Mouse (Mus musculus) G1E (cell line): ENCODE data around the gene Mtrex. TPM values are rescaled to one million over a fixed set of nuclear protein-coding genes. Genes with fewer than 3 reads are reported as not detected.

ENCODE experiments used
- ATAC-seq: 2 replicates; pipeline ENCODE4 v1.8.0; 2016; ENCODE audit warnings: mild to moderate bottlenecking; ENCODE audit not compliant: insufficient number of reproducible peaks, poor library complexity, low FRiP score, severe bottlenecking; ENCODE audit errors: extremely low read depth
- DNase-seq: peaks from one replicate; pipeline ENCODE4 v3.0.0; 2012; ENCODE audit warnings: low spot score
- H3K27me3 ChIP-seq: 2 replicates; pipeline ENCODE4 v1.6.1; 2012; ENCODE audit warnings: mild to moderate bottlenecking, low read length, inconsistent platforms; ENCODE audit not compliant: insufficient read depth
- H3K36me3 ChIP-seq: replicated peaks from 2 replicates; pipeline ENCODE3; 2012; ENCODE audit warnings: mild to moderate bottlenecking, inconsistent platforms
- H3K4me1 ChIP-seq: 2 replicates; pipeline ENCODE4 v1.6.1; 2012; ENCODE audit warnings: low read depth, low read length, inconsistent platforms, mixed read lengths; ENCODE audit not compliant: insufficient read depth
- H3K4me3 ChIP-seq: 2 replicates; pipeline ENCODE4 v1.5.1; 2012; ENCODE audit warnings: low read depth, mild to moderate bottlenecking, inconsistent platforms, low read length, moderate library complexity, mixed read lengths
- H3K9me3 ChIP-seq: replicated peaks from 2 replicates; pipeline ENCODE4 v1.6.1; 2012; ENCODE audit warnings: inconsistent platforms
- CTCF ChIP-seq: IDR thresholded peaks from 2 replicates; pipeline ENCODE4 v1.5.1; 2012; ENCODE audit warnings: low read depth, low read length, inconsistent platforms, mixed read lengths
- GATA1 ChIP-seq: IDR thresholded peaks from 2 replicates; pipeline ENCODE4 v1.6.1; 2012; ENCODE audit warnings: borderline replicate concordance, low read length, inconsistent platforms, mixed read lengths
- GATA2 ChIP-seq: IDR thresholded peaks from 2 replicates; pipeline ENCODE4 v1.6.1; 2012; ENCODE audit warnings: low read depth, low read length, inconsistent platforms, borderline replicate concordance
- POLR2AphosphoS5 ChIP-seq: IDR thresholded peaks from 2 replicates; pipeline ENCODE4 v1.6.1; 2012; ENCODE audit warnings: low read depth, low read length, inconsistent platforms; ENCODE audit not compliant: insufficient replicate concordance
- TAL1 ChIP-seq: conservative IDR thresholded peaks from 2 replicates; pipeline ENCODE4 v1.6.1; 2012; ENCODE audit warnings: low read depth, low read length, inconsistent platforms, mixed read lengths
- polyA plus RNA-seq: library from polyadenylated mRNA; stranded (reverse); fragments of >175 nt; gene quantifications from 2 replicates; pipeline ENCODE4 v1.2.3, GENCODE M21; 2012
- total RNA-seq, 2 experiments: library from RNA; stranded (forward) in 1 of 2; stranded (reverse) in 1 of 2; fragments of 200-1000 nt in 1 of 2; fragments of >200 nt in 1 of 2; fragmentation: Nextera tagmentation in 1 of 2; gene quantifications; 2 replicates each; pipeline ENCODE4 v1.2.3; 2014 to 2017

Mtrex gene
- total and polyA plus RNA-seq, 3 experiments: 4.7 to 84.7 (median 71.1) TPM

DNA sequence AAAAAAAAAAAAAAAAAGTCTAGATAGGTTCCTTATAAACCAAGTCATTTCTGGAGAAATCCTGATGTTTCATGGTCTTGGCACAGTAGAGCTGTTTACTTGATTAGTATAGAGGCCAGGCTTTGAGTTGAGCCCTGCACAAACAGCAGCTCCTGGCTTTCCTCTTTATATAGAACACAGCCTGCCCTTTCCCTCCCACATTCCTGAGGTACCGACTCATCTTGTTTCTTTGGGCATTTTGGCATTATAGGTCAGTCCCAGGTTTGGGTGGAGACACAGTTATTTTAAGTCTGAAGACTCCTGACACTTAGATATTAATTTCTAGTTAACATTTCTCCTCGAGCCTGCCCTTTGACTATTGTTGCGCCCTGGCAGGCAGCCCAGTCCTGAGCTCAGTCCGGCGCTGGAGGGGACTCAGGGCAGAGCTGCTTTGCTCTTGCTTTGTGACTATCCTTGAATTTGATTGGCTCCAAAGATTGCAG lies 65.3 kb downstream of the Mtrex start:
- Histone ChIP-seq H3K4me1 (peaks cover 11% of the 10 kb centered on the region; the same call in 1 of the 2 replicates), H3K27me3 (no peaks in the 10 kb centered on the region), H3K9me3 (no peaks in the 10 kb centered on the region), H3K4me3 (no peak overlapping the region), H3K36me3 (peaks cover 77% of the 10 kb centered on the region)
- DNase-seq (no peak), ATAC-seq (no peak)
- TF ChIP-seq TAL1 (no peak), GATA1 (no peak), CTCF (no peak), GATA2 (no peak), POLR2AphosphoS5 (no peak)

GRCm38 (mm10) chr13:112860911-112861310 lies 66.3 kb downstream of the Mtrex start:
- no peaks in the 10 kb centered on the region for H3K27me3 ChIP-seq
- H3K36me3 ChIP-seq: peaks cover 69% of the 10 kb centered on the region
- no peak for DNase-seq
- no peak for ATAC-seq
- no peaks in the 10 kb centered on the region for H3K9me3 ChIP-seq
- H3K4me3 ChIP-seq: no peak overlapping the region
- H3K4me1 ChIP-seq: peaks cover 14% of the 10 kb centered on the region; the same call in 1 of the 2 replicates
- TF ChIP-seq TAL1 (no peak), GATA1 (no peak), GATA2 (no peak), CTCF (no peak), POLR2AphosphoS5 (no peak)

DNA sequence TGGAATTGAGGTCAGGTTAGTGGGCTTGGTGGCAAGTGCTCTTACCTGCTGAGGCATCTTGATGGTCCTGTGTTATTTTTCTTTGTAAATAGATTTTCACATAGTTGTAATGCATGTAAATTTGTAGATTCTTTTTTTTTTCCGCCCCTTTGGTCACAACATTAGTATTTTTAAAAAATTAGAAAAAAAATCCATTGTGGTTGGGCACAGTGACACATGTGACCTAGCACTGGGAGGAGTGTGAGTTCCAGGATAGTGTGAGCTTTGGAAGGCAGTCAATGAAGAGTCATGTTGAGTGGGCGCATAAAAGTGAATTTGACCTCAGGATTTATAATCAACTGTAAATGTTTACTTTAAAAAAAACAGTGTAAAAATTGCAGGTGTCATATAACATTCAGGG lies 66.8 kb downstream of the Mtrex start:
- no peak for TF ChIP-seq GATA2
- no peak for TF ChIP-seq POLR2AphosphoS5
- no peak for TF ChIP-seq TAL1
- no peak for TF ChIP-seq GATA1
- TF ChIP-seq CTCF: no peak
- H3K9me3 ChIP-seq: no peaks in the 10 kb centered on the region
- no peaks in the 10 kb centered on the region for H3K27me3 ChIP-seq
- no peak for ATAC-seq
- no peak for DNase-seq
- H3K36me3 ChIP-seq: peaks cover 64% of the 10 kb centered on the region
- no peak overlapping the region for H3K4me3 ChIP-seq
- H3K4me1 ChIP-seq: peaks cover 14% of the 10 kb centered on the region; the same call in 1 of the 2 replicates

DNA sequence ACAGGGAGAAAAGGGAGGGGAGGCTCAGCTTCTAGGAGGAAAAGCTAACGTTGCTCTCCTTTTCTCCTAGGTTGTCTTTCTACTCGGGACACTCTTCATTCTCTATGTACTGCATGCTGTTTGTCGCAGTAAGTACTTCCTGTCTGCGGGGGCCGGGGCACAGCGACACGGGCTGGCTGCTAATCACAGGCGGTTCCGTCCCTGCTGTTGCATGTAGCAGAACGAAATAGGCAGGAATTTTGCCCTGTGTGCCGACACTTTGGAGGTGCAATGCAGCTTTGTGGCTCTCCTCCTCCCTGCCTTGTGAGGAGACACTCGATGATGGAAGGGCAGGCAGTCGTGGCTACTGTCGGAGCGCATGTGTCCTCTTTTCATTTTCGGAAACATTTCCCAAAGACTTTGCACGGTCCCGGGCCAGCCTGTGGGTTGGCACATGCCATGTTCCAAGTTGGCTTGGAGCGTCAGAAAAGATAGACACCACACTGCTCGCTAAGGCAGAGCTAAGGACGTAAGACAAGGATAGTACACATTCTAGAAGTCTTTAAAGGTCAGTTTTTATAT lies 67.5 kb downstream of the Mtrex start:
- peaks cover 57% of the 10 kb centered on the region for H3K36me3 ChIP-seq
- ATAC-seq: no peak
- H3K4me1 ChIP-seq: peaks cover 14% of the 10 kb centered on the region; the same call in 1 of the 2 replicates
- DNase-seq: no peak
- H3K4me3 ChIP-seq: no peak overlapping the region
- TF ChIP-seq POLR2AphosphoS5 (no peak), GATA1 (no peak), CTCF (no peak), GATA2 (no peak), TAL1 (no peak)
- no peaks in the 10 kb centered on the region for H3K27me3 ChIP-seq
- no peaks in the 10 kb centered on the region for H3K9me3 ChIP-seq

DNA sequence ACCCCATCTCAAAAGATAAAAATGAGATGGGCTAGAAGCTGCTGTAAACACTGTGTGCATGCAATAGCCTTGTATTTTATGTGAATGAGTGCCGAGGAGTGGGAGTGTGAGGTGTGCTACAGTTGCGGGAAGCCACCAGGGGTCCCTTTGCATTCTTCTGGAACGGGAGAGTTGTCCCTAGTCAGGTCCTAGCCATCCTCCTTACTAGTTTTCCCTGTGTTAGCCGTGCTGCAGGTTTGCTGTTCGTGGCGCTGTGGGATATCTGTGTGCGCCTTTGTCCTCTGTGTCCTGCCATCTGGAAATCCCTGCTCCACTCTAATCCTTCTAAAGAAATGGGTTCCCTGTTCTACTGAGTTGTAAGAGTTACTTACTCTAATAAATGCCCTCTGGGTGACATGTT lies 69.3 kb downstream of the Mtrex start:
- TF ChIP-seq POLR2AphosphoS5 (no peak), GATA2 (no peak), TAL1 (no peak), CTCF (no peak), GATA1 (no peak)
- H3K4me3 ChIP-seq: no peak overlapping the region
- H3K9me3 ChIP-seq: no peaks in the 10 kb centered on the region
- no peaks in the 10 kb centered on the region for H3K27me3 ChIP-seq
- peaks cover 47% of the 10 kb centered on the region for H3K36me3 ChIP-seq
- DNase-seq: no peak
- no peak for ATAC-seq
- peaks cover 16% of the 10 kb centered on the region; the same call in 1 of the 2 replicates for H3K4me1 ChIP-seq

- Histone ChIP-seq H3K36me3 (peaks cover 31% of the 10 kb centered on the region), H3K27me3 (no peaks in the 10 kb centered on the region), H3K4me1 (peaks cover 23% of the 10 kb centered on the region), H3K9me3 (no peaks in the 10 kb centered on the region), H3K4me3 (no peak overlapping the region)
- DNase-seq (no peak), ATAC-seq (no peak)
- no peak for TF ChIP-seq GATA2
- no peak for TF ChIP-seq CTCF
- TF ChIP-seq GATA1: no peak
- TF ChIP-seq POLR2AphosphoS5: no peak
- no peak for TF ChIP-seq TAL1
Measured at GRCm38 (mm10) chr13:112854402-112854801, 72.8 kb downstream of the Mtrex start.
